Mouse (Mus musculus): ENCODE results near the gene Pdzd2. TPM values are rescaled to one million over a fixed set of nuclear protein-coding genes. Genes with fewer than 3 reads are reported as not detected.

Gene Pdzd2
- polyA plus RNA-seq, 1 experiment from 2014 or later = 19.1 TPM

GRCm38 (mm10) chr15:12625524-12625923, 114.2 kb downstream of the Pdzd2 start:
- Histone ChIP-seq H3K36me3 (ENCODE audit: insufficient read depth, low read length) (no peaks in the 10 kb centered on the region), H3K9ac (ENCODE audit: low read depth, low read length) (no peak overlapping the region), H3K4me2 (ENCODE audit: low read length) (no peak overlapping the region), H3K4me3 (replicated peaks; ENCODE audit: low read depth, low read length) (no peak overlapping the region), H3K4me1 (replicated peaks; ENCODE audit: insufficient read depth, low read length) (no peaks in the 10 kb centered on the region), H3K27me3 (ENCODE audit: insufficient read depth, low read length) (no peaks in the 10 kb centered on the region), H3K9me3 (replicated peaks; ENCODE audit: low read length) (no peaks in the 10 kb centered on the region), H3K27ac (no peak overlapping the region)
- WGBS = 75% methylated on average over 6 of the region's 6 CpGs
- no peak for DNase-seq (ENCODE audit: low spot score)
- ATAC-seq (replicated peaks; ENCODE audit: low FRiP score, low read depth) = no peak
- TF ChIP-seq CTCF (IDR thresholded peaks at IDR 0.05; ENCODE audit: low read depth) = no peak

- Histone ChIP-seq H3K27me3 (ENCODE audit: insufficient read depth, low read length) (no peaks in the 10 kb centered on the region), H3K27ac (no peak overlapping the region), H3K36me3 (ENCODE audit: insufficient read depth, low read length) (no peaks in the 10 kb centered on the region), H3K4me2 (ENCODE audit: low read length) (no peak overlapping the region), H3K4me1 (replicated peaks; ENCODE audit: insufficient read depth, low read length) (no peaks in the 10 kb centered on the region; the same call in 1 of the 2 replicates), H3K9ac (ENCODE audit: low read depth, low read length) (no peak overlapping the region), H3K4me3 (replicated peaks; ENCODE audit: low read depth, low read length) (no peak overlapping the region), H3K9me3 (replicated peaks; ENCODE audit: low read length) (no peaks in the 10 kb centered on the region)
- TF ChIP-seq CTCF (IDR thresholded peaks at IDR 0.05; ENCODE audit: low read depth) = peak; percentile 19; the same call in 1 of the 2 replicates
- DNase-seq (ENCODE audit: low spot score) (no peak), ATAC-seq (replicated peaks; ENCODE audit: low FRiP score, low read depth) (no peak)
- WGBS = 97% methylated on average over 4 of the region's 4 CpGs
Measured at GRCm38 (mm10) chr15:12623521-12623920, 116.2 kb downstream of the Pdzd2 start.

GRCm38 (mm10) chr15:12622701-12623100, 117.0 kb downstream of the Pdzd2 start:
- no peaks in the 10 kb centered on the region for H3K27me3 ChIP-seq (ENCODE audit: insufficient read depth, low read length)
- TF ChIP-seq CTCF (IDR thresholded peaks at IDR 0.05; ENCODE audit: low read depth) = no peak
- H3K4me1 ChIP-seq (replicated peaks; ENCODE audit: insufficient read depth, low read length) = no peaks in the 10 kb centered on the region; the same call in 1 of the 2 replicates
- H3K36me3 ChIP-seq (ENCODE audit: insufficient read depth, low read length) = no peaks in the 10 kb centered on the region
- H3K27ac ChIP-seq = no peak overlapping the region
- H3K9ac ChIP-seq (ENCODE audit: low read depth, low read length) = no peak overlapping the region
- ATAC-seq (replicated peaks; ENCODE audit: low FRiP score, low read depth) (no peak), DNase-seq (ENCODE audit: low spot score) (no peak)
- 92% methylated on average over 5 of the region's 5 CpGs for WGBS
- no peaks in the 10 kb centered on the region for H3K9me3 ChIP-seq (replicated peaks; ENCODE audit: low read length)
- no peak overlapping the region for H3K4me2 ChIP-seq (ENCODE audit: low read length)
- no peak overlapping the region for H3K4me3 ChIP-seq (replicated peaks; ENCODE audit: low read depth, low read length)

GRCm38 (mm10) chr15:12622093-12622643, 117.6 kb downstream of the Pdzd2 start:
- peaks cover 2% of the 10 kb centered on the region; the same call in 1 of the 2 replicates for H3K4me1 ChIP-seq (replicated peaks; ENCODE audit: insufficient read depth, low read length)
- ATAC-seq (replicated peaks; ENCODE audit: low FRiP score, low read depth) = no peak
- 50% methylated on average over 7 of the region's 7 CpGs for WGBS
- no peak overlapping the region for H3K4me3 ChIP-seq (replicated peaks; ENCODE audit: low read depth, low read length)
- H3K27ac ChIP-seq = no peak overlapping the region
- no peak for TF ChIP-seq CTCF (IDR thresholded peaks at IDR 0.05; ENCODE audit: low read depth)
- no peaks in the 10 kb centered on the region for H3K9me3 ChIP-seq (replicated peaks; ENCODE audit: low read length)
- H3K4me2 ChIP-seq (ENCODE audit: low read length) = peak overlapping the region; percentile 25; the same call in 1 of the 2 replicates
- peak; percentile 81 for DNase-seq (ENCODE audit: low spot score)
- H3K27me3 ChIP-seq (ENCODE audit: insufficient read depth, low read length) = no peaks in the 10 kb centered on the region
- no peaks in the 10 kb centered on the region for H3K36me3 ChIP-seq (ENCODE audit: insufficient read depth, low read length)
- no peak overlapping the region for H3K9ac ChIP-seq (ENCODE audit: low read depth, low read length)

- ATAC-seq (replicated peaks; ENCODE audit: low FRiP score, low read depth) (no peak), DNase-seq (ENCODE audit: low spot score) (no peak)
- Histone ChIP-seq H3K4me1 (replicated peaks; ENCODE audit: insufficient read depth, low read length) (peaks cover 8% of the 10 kb centered on the region; the same call in 1 of the 2 replicates), H3K4me3 (replicated peaks; ENCODE audit: low read depth, low read length) (no peak overlapping the region), H3K27me3 (ENCODE audit: insufficient read depth, low read length) (no peaks in the 10 kb centered on the region), H3K9ac (ENCODE audit: low read depth, low read length) (no peak overlapping the region), H3K36me3 (ENCODE audit: insufficient read depth, low read length) (no peaks in the 10 kb centered on the region), H3K4me2 (ENCODE audit: low read length) (no peak overlapping the region), H3K27ac (no peak overlapping the region), H3K9me3 (replicated peaks; ENCODE audit: low read length) (no peaks in the 10 kb centered on the region)
- 65% methylated on average over 8 of the region's 8 CpGs for whole genome bisulfite sequencing
- TF ChIP-seq CTCF (IDR thresholded peaks at IDR 0.05; ENCODE audit: low read depth) = no peak
Measured at GRCm38 (mm10) chr15:12619273-12619672, 120.5 kb downstream of the Pdzd2 start.

GRCm38 (mm10) chr15:12617651-12618050, 122.1 kb downstream of the Pdzd2 start:
- no peak overlapping the region for H3K4me2 ChIP-seq (ENCODE audit: low read length)
- no peak overlapping the region for H3K4me3 ChIP-seq (replicated peaks; ENCODE audit: low read depth, low read length)
- no peak overlapping the region for H3K9ac ChIP-seq (ENCODE audit: low read depth, low read length)
- peaks cover 8% of the 10 kb centered on the region; the same call in 1 of the 2 replicates for H3K4me1 ChIP-seq (replicated peaks; ENCODE audit: insufficient read depth, low read length)
- WGBS = 64% methylated on average over 11 of the region's 11 CpGs
- TF ChIP-seq CTCF (IDR thresholded peaks at IDR 0.05; ENCODE audit: low read depth) = no peak
- no peaks in the 10 kb centered on the region for H3K27me3 ChIP-seq (ENCODE audit: insufficient read depth, low read length)
- 0 out of 2 replicates have a peak, but pooled peaks have one; percentile 5 for ATAC-seq (replicated peaks; ENCODE audit: low FRiP score, low read depth)
- DNase-seq (ENCODE audit: low spot score) = no peak
- no peak overlapping the region for H3K27ac ChIP-seq
- H3K36me3 ChIP-seq (ENCODE audit: insufficient read depth, low read length) = no peaks in the 10 kb centered on the region
- no peaks in the 10 kb centered on the region for H3K9me3 ChIP-seq (replicated peaks; ENCODE audit: low read length)
